Mouse (Mus musculus) urinary bladder, postnatal 36 days (tissue): ENCODE measurements around the gene Nhsl1.
"Not testable (repeated sequence)": the region's sequence is repeated elsewhere in the genome, so short reads cannot be mapped to it uniquely, and the experiment has no call there.

Experiments
- DNase-seq, 2 experiments: peaks; one replicate each; pipeline ENCODE4 v3.0.0; 2022; ENCODE audit warnings: low spot score in 2 of 2, mixed read lengths in 1 of 2

The Nhsl1 gene

DNA sequence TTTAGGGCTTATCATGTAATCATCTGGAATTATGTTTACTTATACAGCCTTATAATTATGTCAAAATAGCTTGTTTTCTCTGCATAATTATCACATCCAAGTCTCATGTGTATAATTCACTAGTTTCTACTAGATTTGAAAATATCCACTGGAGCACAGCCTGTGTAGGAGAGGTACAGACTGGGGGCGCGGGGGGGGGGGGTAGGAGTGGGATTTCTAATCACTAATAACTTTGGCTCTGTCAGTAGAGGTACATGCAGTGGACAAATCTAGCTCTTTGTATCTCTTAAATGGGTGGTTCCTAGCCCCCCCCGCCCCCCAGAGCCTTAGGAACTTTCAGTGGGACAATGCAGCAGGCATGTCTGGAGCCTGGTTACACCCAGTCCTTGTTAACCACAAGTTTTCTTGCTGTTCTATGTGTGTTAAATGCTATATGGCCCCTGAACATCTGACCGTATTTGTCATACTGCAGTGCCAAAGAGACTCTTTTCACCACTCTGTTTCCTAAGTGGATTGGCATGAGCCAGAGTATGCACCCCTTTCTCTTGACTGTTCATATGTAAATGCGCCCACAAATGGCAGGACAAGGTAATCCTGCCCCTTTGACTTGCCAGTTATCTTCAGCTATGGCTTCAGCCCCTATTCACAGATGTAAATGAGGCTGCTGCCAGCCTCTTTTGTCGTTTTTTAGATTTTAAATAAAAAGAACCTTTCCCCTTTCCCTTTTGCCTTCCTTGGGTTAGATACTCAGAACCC lies 127.0 kb downstream of the Nhsl1 start:
- no peak for DNase-seq

GRCm38 (mm10) chr10:18446359-18446820 lies 127.6 kb downstream of the Nhsl1 start:
- no peak for DNase-seq

DNA sequence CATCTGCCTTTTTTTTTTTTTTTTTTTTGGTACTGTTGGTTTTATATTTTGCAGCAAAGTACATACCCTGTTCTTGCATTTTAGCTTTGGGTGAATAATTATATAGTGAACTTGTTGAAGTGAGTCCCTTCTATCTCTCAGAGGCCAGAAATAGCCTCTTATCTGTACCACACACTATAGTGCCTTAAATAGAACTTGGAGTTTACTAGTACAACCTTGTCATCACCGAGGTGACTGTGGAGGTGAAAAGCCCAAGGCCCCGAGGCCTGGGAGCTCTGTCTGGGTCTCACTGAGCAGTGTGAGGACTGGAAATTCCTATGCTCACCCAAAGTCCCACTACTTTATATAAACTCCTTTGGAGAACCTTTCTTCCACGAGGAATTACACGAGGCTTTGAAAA lies 128.5 kb downstream of the Nhsl1 start:
- no peak for DNase-seq

DNA sequence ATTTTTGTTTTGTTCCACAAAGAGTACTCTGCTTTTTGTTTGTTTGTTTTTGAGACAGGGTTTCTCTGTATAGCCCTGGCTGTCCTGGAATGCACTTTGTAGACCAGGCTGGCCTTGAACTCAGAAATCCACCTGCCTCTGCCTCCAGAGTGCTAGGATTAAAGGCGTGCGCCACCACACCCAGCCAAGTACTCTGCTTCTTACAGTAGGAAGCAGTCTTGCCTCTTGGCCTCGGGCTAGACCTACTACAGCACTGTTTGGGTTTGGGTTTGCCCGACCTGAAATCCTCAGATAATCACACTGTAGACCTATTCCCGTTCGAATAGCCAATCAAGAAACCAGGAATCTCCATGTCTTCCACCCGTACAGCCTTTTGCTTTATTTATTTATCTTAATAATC lies 130.1 kb downstream of the Nhsl1 start:
- not testable (repeated sequence) for DNase-seq

- peak; percentile 52 to 80 for DNase-seq
Measured at GRCm38 (mm10) chr10:18453380-18453779, 134.6 kb downstream of the Nhsl1 start.

- DNase-seq, result no peak
Measured at GRCm38 (mm10) chr10:18454161-18454560, 135.4 kb downstream of the Nhsl1 start.

GRCm38 (mm10) chr10:18455301-18455920 lies 136.6 kb downstream of the Nhsl1 start:
- no peak for DNase-seq

- DNase-seq, result no peak
Measured at GRCm38 (mm10) chr10:18457808-18458475, 139.2 kb downstream of the Nhsl1 start.

DNA sequence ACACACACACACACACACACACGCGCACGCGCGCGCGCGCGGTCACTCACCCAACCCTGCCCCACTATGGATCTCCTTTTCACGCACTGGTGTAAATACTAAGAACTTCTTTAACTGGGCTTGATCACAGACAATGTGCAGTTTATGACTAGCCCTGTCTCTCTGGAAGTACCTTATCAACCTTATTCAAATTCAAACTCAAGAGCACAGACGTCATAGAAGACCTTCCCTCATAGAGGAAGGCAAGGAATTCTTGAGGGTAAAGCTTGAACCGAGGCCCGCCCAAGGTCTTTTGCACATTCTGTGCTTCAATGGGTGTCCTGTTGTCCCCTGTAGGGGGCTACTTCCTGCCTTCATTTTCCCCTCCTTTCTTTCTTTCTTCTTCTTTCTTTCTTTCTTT lies 142.6 kb downstream of the Nhsl1 start:
- no peak for DNase-seq

DNA sequence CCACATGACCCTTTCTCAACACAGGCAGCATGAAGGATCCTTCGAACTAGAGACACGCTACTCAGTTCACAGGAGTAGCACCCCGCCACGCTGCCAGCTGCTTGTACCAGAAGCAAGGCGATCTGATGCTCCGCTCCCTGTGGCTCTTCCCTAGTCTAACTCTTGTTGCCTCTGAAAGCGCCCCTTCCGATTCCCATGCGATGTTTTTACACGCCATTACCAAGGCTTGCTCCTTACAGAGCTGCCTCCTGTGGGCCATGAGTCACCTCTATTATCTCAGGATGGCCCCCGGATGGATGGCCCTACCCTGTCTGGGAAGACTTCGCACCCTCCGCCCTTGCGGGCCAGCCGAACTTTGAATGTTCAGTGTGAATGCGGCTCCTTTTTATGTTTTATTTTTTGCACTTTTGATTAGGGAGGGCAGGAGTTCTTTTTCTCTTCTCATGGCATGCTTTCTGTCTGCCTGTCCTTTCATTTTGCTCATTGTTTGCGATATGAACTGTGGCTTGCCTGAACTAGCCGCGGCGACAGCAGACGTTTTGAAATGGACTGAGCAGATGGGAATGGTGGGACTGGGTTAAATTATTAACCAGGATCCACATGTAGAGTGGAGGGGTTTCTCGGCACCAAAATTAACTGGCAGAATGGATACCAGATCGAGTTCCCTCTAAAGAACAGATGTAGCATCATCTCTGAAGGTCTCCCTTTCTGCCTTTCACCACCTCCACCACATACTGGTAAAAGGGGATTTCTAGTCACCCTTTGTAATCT lies 144.5 kb downstream of the Nhsl1 start:
- DNase-seq, result no peak

- DNase-seq, result no peak
Measured at GRCm38 (mm10) chr10:18468396-18468795, 149.6 kb downstream of the Nhsl1 start.

- no peak for DNase-seq
Measured at GRCm38 (mm10) chr10:18469279-18470135, 150.7 kb downstream of the Nhsl1 start.

GRCm38 (mm10) chr10:18470351-18471060 lies 151.7 kb downstream of the Nhsl1 start:
- DNase-seq, result no peak

GRCm38 (mm10) chr10:18471648-18472047 lies 152.9 kb downstream of the Nhsl1 start:
- DNase-seq, result no peak

DNA sequence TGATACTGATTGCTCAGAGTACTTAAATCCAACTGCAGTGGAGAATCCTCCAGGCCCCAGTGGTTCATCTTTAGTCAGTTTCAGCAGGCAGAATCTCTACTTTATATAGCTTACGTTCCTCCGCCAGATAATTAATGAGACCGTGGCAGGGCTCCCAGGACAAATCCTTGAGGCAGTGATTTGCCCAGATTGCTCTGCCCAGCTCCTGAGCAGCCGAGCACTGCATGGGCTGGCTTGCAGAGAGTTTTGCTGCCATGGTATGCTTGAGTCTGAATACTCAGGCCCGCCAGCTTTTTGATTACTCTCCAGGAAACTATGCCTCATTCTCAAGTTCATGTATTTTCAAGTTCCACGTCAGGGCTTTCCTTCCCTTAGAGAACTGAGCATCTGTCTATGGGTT lies 156.3 kb downstream of the Nhsl1 start:
- DNase-seq, result no peak

GRCm38 (mm10) chr10:18478294-18478693 lies 159.5 kb downstream of the Nhsl1 start:
- DNase-seq, result no peak

DNA sequence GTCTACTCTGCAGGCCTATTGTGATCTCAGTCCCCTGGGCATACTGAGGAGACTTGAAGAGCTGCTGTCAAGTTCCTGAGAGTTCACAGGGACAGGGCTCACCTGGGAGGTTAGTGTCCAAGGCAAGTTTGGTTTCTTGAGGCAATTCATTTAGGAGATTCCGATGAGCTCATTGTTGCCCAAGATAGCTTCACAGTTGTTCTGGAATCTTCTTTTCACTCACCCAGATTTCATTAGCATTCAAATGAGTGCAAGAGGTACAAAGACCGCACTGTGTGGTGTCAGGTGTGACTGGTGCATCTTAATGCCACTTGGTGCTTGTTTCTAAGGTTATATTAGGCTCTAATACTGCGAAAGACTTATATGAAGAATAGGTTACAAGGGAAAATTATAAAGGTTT lies 160.5 kb downstream of the Nhsl1 start:
- no peak for DNase-seq

DNA sequence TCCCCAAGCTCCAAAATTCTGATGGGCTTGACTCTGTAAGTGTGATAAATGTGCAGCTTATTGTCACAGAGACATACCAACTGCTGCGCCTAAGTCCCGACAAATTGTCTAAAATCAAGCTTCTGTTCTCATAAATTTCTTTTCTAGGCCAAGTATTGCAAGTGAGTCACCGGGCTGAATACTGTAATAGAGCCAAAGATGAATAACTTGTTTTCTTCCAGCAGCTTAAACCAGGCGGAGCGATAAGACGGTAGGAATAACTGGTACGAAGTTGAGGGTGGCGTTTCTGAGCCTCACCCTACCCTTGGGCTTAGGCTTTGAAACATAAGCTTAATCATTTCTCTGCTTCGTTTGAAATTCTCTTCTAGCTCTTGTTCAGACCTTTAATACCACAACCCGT lies 162.1 kb downstream of the Nhsl1 start:
- peak in 1 of 2 experiments; percentile 29 for DNase-seq

GRCm38 (mm10) chr10:18482558-18483141 lies 163.9 kb downstream of the Nhsl1 start:
- peak in 1 of 2 experiments; percentile 21 for DNase-seq

DNA sequence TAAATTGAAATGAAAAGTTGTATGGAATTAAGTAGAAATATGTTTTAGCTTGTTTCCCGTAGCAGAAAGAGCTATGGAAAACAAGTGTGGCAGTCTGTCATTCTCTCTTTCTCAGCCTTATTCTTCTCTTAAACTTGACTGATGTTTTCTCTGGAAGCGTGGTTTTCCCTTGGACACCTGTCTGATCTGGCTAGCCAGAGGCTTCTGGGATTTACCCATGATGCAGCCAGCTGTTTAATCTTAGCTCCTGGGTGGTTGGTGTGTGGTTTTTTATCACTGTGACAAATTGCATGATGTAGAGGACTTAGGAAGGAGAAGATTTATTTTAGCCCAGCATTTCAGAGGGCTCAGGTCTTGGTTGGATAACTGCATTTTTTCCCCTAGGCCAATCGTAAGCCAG lies 164.9 kb downstream of the Nhsl1 start:
- DNase-seq, result no peak
